Mouse (Mus musculus) kidney, postnatal 10 days (tissue): ENCODE measurements around the gene Npff.

Source experiments
- DNase-seq: peaks from one replicate; pipeline ENCODE4 v3.0.0; 2021; ENCODE audit warnings: mixed read lengths

Gene Npff

GRCm38 (mm10) chr15:102524892-102525485 is at the start of gene Npff:
Gene Npff, minus strand, starts transcription at chr15:102524942.
- DNase-seq, result peak; percentile 87

GRCm38 (mm10) chr15:102572081-102572480 is 47.3 kb upstream of the Npff start:
- DNase-seq, result no peak

GRCm38 (mm10) chr15:102567849-102568248 is 43.1 kb upstream of the Npff start:
- no peak for DNase-seq

- no peak for DNase-seq
Observed at GRCm38 (mm10) chr15:102563681-102564080, 38.9 kb upstream of the Npff start.

GRCm38 (mm10) chr15:102563061-102563460 is 38.3 kb upstream of the Npff start:
- no peak for DNase-seq

- no peak for DNase-seq
Observed at GRCm38 (mm10) chr15:102562491-102562890, 37.7 kb upstream of the Npff start.

- peak; percentile 22 for DNase-seq
Observed at GRCm38 (mm10) chr15:102557580-102557979, 32.8 kb upstream of the Npff start.

GRCm38 (mm10) chr15:102555581-102555980 is 30.8 kb upstream of the Npff start:
- no peak for DNase-seq

GRCm38 (mm10) chr15:102552599-102552998 is 27.9 kb upstream of the Npff start:
- DNase-seq, result no peak

- DNase-seq, result no peak
Observed at GRCm38 (mm10) chr15:102547478-102547877, 22.7 kb upstream of the Npff start.

GRCm38 (mm10) chr15:102546677-102547427 is 22.1 kb upstream of the Npff start:
- DNase-seq, result peak; percentile 52

GRCm38 (mm10) chr15:102546246-102546645 is 21.5 kb upstream of the Npff start:
- no peak for DNase-seq

- DNase-seq, result no peak
Observed at GRCm38 (mm10) chr15:102544801-102545200, 20.1 kb upstream of the Npff start.

GRCm38 (mm10) chr15:102533926-102534325 is 9.2 kb upstream of the Npff start:
- DNase-seq, result no peak

GRCm38 (mm10) chr15:102532106-102532900 is 7.6 kb upstream of the Npff start:
- no peak for DNase-seq

- no peak for DNase-seq
Observed at GRCm38 (mm10) chr15:102531586-102531985, 6.8 kb upstream of the Npff start.

GRCm38 (mm10) chr15:102530566-102530965 is 5.8 kb upstream of the Npff start:
- no peak for DNase-seq

GRCm38 (mm10) chr15:102528396-102528795 is 3.7 kb upstream of the Npff start:
- DNase-seq, result no peak

GRCm38 (mm10) chr15:102527936-102528335 is 3.2 kb upstream of the Npff start:
- DNase-seq, result no peak

GRCm38 (mm10) chr15:102526111-102527002 is 1.6 kb upstream of the Npff start:
- DNase-seq, result no peak

GRCm38 (mm10) chr15:102521480-102521879 is 3.3 kb downstream of the Npff start:
- no peak for DNase-seq

- no peak for DNase-seq
Observed at GRCm38 (mm10) chr15:102520416-102520815, 4.3 kb downstream of the Npff start.
